Mouse (Mus musculus) cerebellum, adult 2 months (tissue): Measurements from ENCODE around the gene Olfm1.

ENCODE experiments used
- CTCF ChIP-seq: fragments of 200-500 bp; IDR thresholded peaks from 2 replicates; pipeline ENCODE4 v1.5.1; 2011; ENCODE audit warnings: low read depth, mild to moderate bottlenecking, control low read depth, low read length, moderate library complexity, borderline replicate concordance; ENCODE audit not compliant: insufficient read depth
- POLR2A ChIP-seq: fragments of 200-500 bp; IDR thresholded peaks from 2 replicates; pipeline ENCODE4 v1.6.1; 2011; ENCODE audit warnings: low read length, control low read depth, borderline replicate concordance; ENCODE audit not compliant: insufficient read depth

DNA sequence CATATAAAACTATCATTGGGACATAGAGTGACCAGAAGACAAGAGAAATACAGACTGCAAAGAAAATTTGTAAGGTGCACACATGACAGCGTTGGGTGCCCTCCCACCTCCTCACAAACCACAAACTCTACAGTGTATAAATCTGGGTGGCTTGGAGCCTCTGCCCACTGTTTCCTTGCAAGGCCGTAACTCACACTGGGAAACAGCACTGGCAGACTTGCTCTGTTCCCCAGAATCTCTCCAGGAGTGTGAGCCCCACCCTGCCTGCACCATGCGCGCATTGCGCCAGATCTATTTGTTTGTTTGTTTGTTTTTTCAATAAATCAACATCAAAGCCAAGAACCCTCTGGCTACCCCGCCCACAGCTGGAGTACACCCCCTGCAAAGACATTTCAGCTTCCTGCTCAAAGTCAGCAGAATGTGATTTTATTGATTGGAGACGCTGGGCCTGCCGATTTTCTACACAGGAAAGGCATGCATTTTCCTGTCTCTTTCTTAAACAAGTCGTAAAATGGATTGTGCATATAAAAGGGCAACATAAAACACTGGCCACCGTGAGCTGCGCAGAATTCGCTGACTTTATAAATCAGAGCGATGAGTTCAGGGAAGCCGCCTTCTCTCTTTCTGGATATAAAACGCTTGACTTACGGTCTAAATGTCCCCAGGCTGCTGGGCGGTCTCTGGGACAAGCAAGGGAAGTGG is 48.9 kb downstream of the Olfm1 start:
- no peak for TF ChIP-seq POLR2A
- TF ChIP-seq CTCF, result no peak
